Mouse (Mus musculus): Measurements from ENCODE around the gene Cdk5rap3.

GRCm38 (mm10) chr11:96934921-96935356 is 18.6 kb upstream of the Cdk5rap3 start:
- TF ChIP-seq CTCF (conservative IDR thresholded peaks at IDR 0.05; ENCODE audit: low read length) (no peak), NANOG (IDR thresholded peaks at IDR 0.05; ENCODE audit: borderline replicate concordance, low read length) (no peak), POU5F1 (IDR thresholded peaks at IDR 0.05; ENCODE audit: borderline replicate concordance, low read length) (no peak)
